Comparison of ENCODE assay signal across 14 mouse cellular contexts in the genomic region with DNA sequence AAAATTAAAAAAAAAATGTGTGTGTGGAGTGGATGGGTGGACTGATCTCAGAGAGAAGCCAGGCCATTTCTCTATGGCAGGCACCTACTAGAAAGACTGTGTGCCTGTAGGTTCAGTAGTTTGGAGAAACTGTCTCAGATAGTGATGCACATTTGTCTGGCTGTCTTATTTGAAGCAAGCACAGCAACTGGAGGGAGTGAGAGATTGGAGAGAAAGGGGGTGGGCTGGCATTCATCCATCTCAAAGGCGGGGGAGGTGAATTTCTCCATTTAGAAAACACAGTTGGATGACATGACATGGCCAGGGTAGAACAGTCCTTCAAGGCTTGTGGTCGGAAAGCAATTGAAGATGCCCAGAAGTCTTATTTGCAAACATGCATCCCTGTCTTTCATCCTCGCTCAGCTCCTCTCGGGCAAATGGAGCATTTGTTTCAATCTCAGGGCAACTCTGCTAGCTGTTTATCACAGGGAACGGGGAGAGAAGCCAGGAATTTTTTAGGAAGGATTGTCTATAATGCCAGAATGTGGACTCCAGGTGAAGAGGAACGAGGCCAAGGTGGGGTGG.
A peak's percentile ranks its signal among the peaks of the same experiment; 100 is the strongest.
DNase-seq lines count a peak whose midpoint lies in the region; ATAC-seq and TF ChIP-seq lines count a peak whose summit lies in the region.
"Had no signal": no experiment of that assay in that cellular context is flagged by ENCODE, and none has a peak within 500 bp of the region (broad histone marks: within the 10 kb centered on the region; RNA-seq: fewer than 3 reads in every experiment).

No protein-coding gene starts in this region.

- no peak overlapping the region for H3K9ac ChIP-seq in midbrain, postnatal 0 days (replicated peaks; ENCODE audit: low read length, poor library complexity, severe bottlenecking)
- no peak overlapping the region for H3K9ac ChIP-seq in forebrain, postnatal 0 days
- H3K9ac ChIP-seq: limb, embryonic 13.5 days; liver, postnatal 0 days had no signal

- intact Hi-C loops in left cerebral cortex, adult 2 months (cut with DNase I) = loop anchor here (5.0 kb wide), 1 partner anchor 206 kb away; the partner anchor contains the start of gene Fam78b

- WGBS in midbrain, postnatal 0 days = 72% methylated on average over 6 of the region's 6 CpGs
- 70% methylated on average over 6 of the region's 6 CpGs for WGBS in midbrain, embryonic 10.5 days
- WGBS in forebrain, postnatal 0 days = 43% methylated on average over 6 of the region's 6 CpGs

- no peaks in the 10 kb centered on the region for H3K27me3 ChIP-seq in midbrain, postnatal 0 days (ENCODE audit: insufficient read depth, low read length)
- no peaks in the 10 kb centered on the region for H3K27me3 ChIP-seq in midbrain, embryonic 10.5 days (ENCODE audit: low read depth, poor library complexity, severe bottlenecking)
- no peaks in the 10 kb centered on the region for H3K27me3 ChIP-seq in forebrain, postnatal 0 days (ENCODE audit: insufficient read depth, low read length)
- H3K27me3 ChIP-seq: limb, embryonic 13.5 days had no signal

- H3K27ac ChIP-seq in midbrain, postnatal 0 days (ENCODE audit: low read depth, low read length) = no peak overlapping the region
- H3K27ac ChIP-seq in midbrain, embryonic 10.5 days (replicated peaks) = no peak overlapping the region
- H3K27ac ChIP-seq in left cerebral cortex, adult 2 months = no peak overlapping the region
- H3K27ac ChIP-seq in forebrain, postnatal 0 days (ENCODE audit: low read depth, low read length) = no peak overlapping the region
- H3K27ac ChIP-seq: hindbrain, embryonic 10.5 days; limb, embryonic 13.5 days had no signal

- no peak overlapping the region for H3K4me3 ChIP-seq in midbrain, postnatal 0 days (ENCODE audit: low read depth, low read length)
- H3K4me3 ChIP-seq in midbrain, embryonic 10.5 days = no peak overlapping the region
- H3K4me3 ChIP-seq in left cerebral cortex, adult 2 months = no peak overlapping the region
- no peak overlapping the region for H3K4me3 ChIP-seq in forebrain, postnatal 0 days (ENCODE audit: low read depth, low read length)
- H3K4me3 ChIP-seq: hindbrain, embryonic 10.5 days; limb, embryonic 13.5 days had no signal

- ATAC-seq in midbrain, postnatal 0 days (ENCODE audit: low FRiP score) = no peak
- peak; percentile 66 for ATAC-seq in frontal cortex, adult (ENCODE audit: low TSS enrichment)
- no peak for ATAC-seq in activated CD4-positive, CD25-positive, alpha-beta regulatory T cell, adult 4 months
- no peak for ATAC-seq in forebrain, postnatal 0 days
- ATAC-seq: CD4-positive, CD25-positive, alpha-beta regulatory T cell, adult 4 months; liver, postnatal 0 days had no signal

- peak; percentile 18 for DNase-seq in midbrain, postnatal 0 days (ENCODE audit: low spot score)
- no peak for DNase-seq in midbrain, embryonic 10.5 days (ENCODE audit: low spot score)
- peak; percentile 24 to 42 for DNase-seq in left cerebral cortex, adult 2 months (ENCODE audit: extremely low spot score in 1 of 2, low spot score in 2 of 2)
- peak; percentile 9 for DNase-seq in right cerebral cortex, postnatal 4 days
- DNase-seq in urinary bladder, postnatal 4 days (ENCODE audit: low spot score in 2 of 2) = no peak
- DNase-seq in forebrain, postnatal 0 days = no peak
- DNase-seq: gastrocnemius, postnatal 10 days; liver, postnatal 0 days had no signal

- H3K4me2 ChIP-seq in midbrain, postnatal 0 days (ENCODE audit: low read depth, low read length, poor library complexity, severe bottlenecking) = no peak overlapping the region
- H3K4me2 ChIP-seq in forebrain, postnatal 0 days (ENCODE audit: low read depth) = no peak overlapping the region
- H3K4me2 ChIP-seq: heart, embryonic 11.5 days; limb, embryonic 13.5 days had no signal

- no peaks in the 10 kb centered on the region for H3K36me3 ChIP-seq in midbrain, postnatal 0 days (ENCODE audit: insufficient read depth, low read length)
- H3K36me3 ChIP-seq in midbrain, embryonic 10.5 days = no peaks in the 10 kb centered on the region
- H3K36me3 ChIP-seq in forebrain, postnatal 0 days (ENCODE audit: insufficient read depth) = no peaks in the 10 kb centered on the region
- H3K36me3 ChIP-seq: hindbrain, embryonic 10.5 days; limb, embryonic 13.5 days had no signal

- no peaks in the 10 kb centered on the region for H3K9me3 ChIP-seq in midbrain, postnatal 0 days (ENCODE audit: low read length)
- H3K9me3 ChIP-seq in midbrain, embryonic 10.5 days (replicated peaks) = no peaks in the 10 kb centered on the region
- H3K9me3 ChIP-seq in forebrain, postnatal 0 days (ENCODE audit: low read length) = no peaks in the 10 kb centered on the region
- H3K9me3 ChIP-seq: hindbrain, embryonic 10.5 days; limb, embryonic 13.5 days had no signal

- H3K4me1 ChIP-seq in midbrain, postnatal 0 days (ENCODE audit: insufficient read depth, low read length) = no peaks in the 10 kb centered on the region
- peaks cover 8% of the 10 kb centered on the region for H3K4me1 ChIP-seq in midbrain, embryonic 10.5 days
- no peaks in the 10 kb centered on the region for H3K4me1 ChIP-seq in forebrain, postnatal 0 days (ENCODE audit: insufficient read depth)
- H3K4me1 ChIP-seq: hindbrain, embryonic 10.5 days; limb, embryonic 13.5 days had no signal

- TF ChIP-seq CTCF in midbrain, postnatal 0 days (IDR thresholded peaks at IDR 0.05) = no peak
- TF ChIP-seq CTCF in left cerebral cortex, adult 2 months (IDR thresholded peaks at IDR 0.05) = no peak
- TF ChIP-seq CTCF in forebrain, postnatal 0 days (IDR thresholded peaks at IDR 0.05; ENCODE audit: low read depth) = no peak

Comparison
In these comparisons a context has a peak if more than half of its experiments do, and no peak if none do; other contexts are left out.
1. DNase-seq: peak in midbrain, postnatal 0 days (single experiment), left cerebral cortex, adult 2 months (2 of 2) and right cerebral cortex, postnatal 4 days (single experiment); none in midbrain, embryonic 10.5 days (single experiment), urinary bladder, postnatal 4 days (0 of 2) and forebrain, postnatal 0 days (single experiment).